35 mouse cellular contexts compared by ENCODE assay signal in the genomic region with DNA sequence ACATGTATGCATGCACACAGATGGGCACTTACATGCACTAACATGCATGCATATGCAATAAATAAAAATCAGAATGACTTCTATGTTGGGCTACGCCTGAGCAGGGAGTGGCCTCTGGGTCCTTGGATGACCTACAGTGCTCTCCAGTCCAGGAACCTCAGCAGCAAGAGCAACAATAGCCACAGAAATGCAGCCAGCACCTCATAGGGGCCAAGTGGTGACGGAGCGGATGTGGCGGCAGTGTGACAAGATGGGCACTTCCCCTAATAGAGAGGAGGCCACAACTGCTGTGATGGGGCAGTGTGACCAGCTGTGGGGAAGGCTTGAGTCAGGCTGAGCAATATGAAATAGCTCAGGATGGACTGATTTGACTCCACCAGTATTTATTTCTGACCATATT.
DNase-seq lines count a peak whose midpoint lies in the region; ATAC-seq and TF ChIP-seq lines count a peak whose summit lies in the region.
"Had no signal": no experiment of that assay in that cellular context is flagged by ENCODE, and none has a peak within 500 bp of the region (broad histone marks: within the 10 kb centered on the region; RNA-seq: fewer than 3 reads in every experiment).

No protein-coding gene starts in this region.

- no peak for TF ChIP-seq CTCF in gastrocnemius, adult 2 months (IDR thresholded peaks at IDR 0.05)

- intact Hi-C loops in gastrocnemius, adult 2 months (cut with DNase I), result no loop called here
- intact Hi-C loops in heart, postnatal 10 days (cut with DNase I), result no loop called here
- intact Hi-C loops in gastrocnemius, postnatal 14 days (cut with DNase I; ENCODE audit: low total_unique reads), result no loop called here

- peak; percentile 54 for DNase-seq in gastrocnemius, adult 2 months
- DNase-seq in gastrocnemius, postnatal 4 days (ENCODE audit: low spot score in 2 of 2), result no peak
- DNase-seq in heart, postnatal 10 days, result peak; percentile 48 to 58
- no peak for DNase-seq in heart, postnatal 4 days
- peak; percentile 61 for DNase-seq in gastrocnemius, postnatal 14 days
- no peak for DNase-seq in neural tube, embryonic 10.5 days (ENCODE audit: extremely low spot score, low spot score)
- no peak for DNase-seq in right cerebral cortex, postnatal 4 days
- DNase-seq: adrenal gland, postnatal 10 days; cerebellum, adult 11 months; cerebellum, adult 9-10 months; cerebellum, postnatal 36 days; kidney, adult 2 months; kidney, postnatal 10 days; layer of hippocampus, postnatal 36 days; left cerebral cortex, postnatal 4 days; liver, embryonic 13.5 days; lung, adult 18-20 months; lung, postnatal 4 days; right cerebral cortex, adult 18-20 months; thymus, adult 18-20 months; thymus, postnatal 25 days had no signal

- no peak overlapping the region for H3K27ac ChIP-seq in gastrocnemius, adult 2 months
- H3K27ac ChIP-seq: embryonic facial prominence, embryonic 13.5 days; forebrain, embryonic 10.5 days; forebrain, embryonic 15.5 days; heart, embryonic 15.5 days; hindbrain, embryonic 15.5 days; limb, embryonic 15.5 days; liver, embryonic 13.5 days; neural tube, embryonic 12.5 days; stomach, embryonic 15.5 days had no signal

- H3K4me3 ChIP-seq in gastrocnemius, adult 2 months, result no peak overlapping the region
- H3K4me3 ChIP-seq: embryonic facial prominence, embryonic 13.5 days; forebrain, embryonic 10.5 days; forebrain, embryonic 15.5 days; heart, embryonic 15.5 days; hindbrain, embryonic 10.5 days; hindbrain, embryonic 15.5 days; limb, embryonic 15.5 days; liver, embryonic 13.5 days; neural tube, embryonic 12.5 days; stomach, embryonic 15.5 days had no signal

- peak; percentile 54 for ATAC-seq in megakaryocyte progenitor cell, adult 5-6 weeks (replicated peaks; ENCODE audit: poor library complexity)
- ATAC-seq: forebrain, embryonic 15.5 days; inflammation-experienced regulatory T-cells, adult 6 months; lung, postnatal 0 days; midbrain, embryonic 16.5 days; Patski had no signal

Comparison
In these comparisons a context has a peak if more than half of its experiments do, and no peak if none do; other contexts are left out.
1. DNase-seq: peak in gastrocnemius, adult 2 months (single experiment), heart, postnatal 10 days (2 of 2) and gastrocnemius, postnatal 14 days (single experiment); none in gastrocnemius, postnatal 4 days (0 of 2), heart, postnatal 4 days (single experiment), neural tube, embryonic 10.5 days (single experiment) and right cerebral cortex, postnatal 4 days (single experiment).